Mouse (Mus musculus) thymus, adult 2 months (tissue): Measurements from ENCODE around the gene Mdfi.

ENCODE experiments used
- CTCF ChIP-seq: fragments of 200-500 bp; IDR thresholded peaks from 2 replicates; pipeline ENCODE4 v1.5.1; 2012; ENCODE audit warnings: mild to moderate bottlenecking, control low read depth, low read length, moderate library complexity, borderline replicate concordance; ENCODE audit not compliant: control insufficient read depth, poor library complexity, insufficient read depth; ENCODE audit errors: extremely low read depth
- POLR2A ChIP-seq: fragments of 200-500 bp; IDR thresholded peaks from 2 replicates; pipeline ENCODE4 v1.6.1; 2012; ENCODE audit warnings: mild to moderate bottlenecking, low read length, control low read depth, moderate library complexity; ENCODE audit not compliant: control insufficient read depth, poor library complexity, insufficient read depth; ENCODE audit errors: extremely low read depth

DNA sequence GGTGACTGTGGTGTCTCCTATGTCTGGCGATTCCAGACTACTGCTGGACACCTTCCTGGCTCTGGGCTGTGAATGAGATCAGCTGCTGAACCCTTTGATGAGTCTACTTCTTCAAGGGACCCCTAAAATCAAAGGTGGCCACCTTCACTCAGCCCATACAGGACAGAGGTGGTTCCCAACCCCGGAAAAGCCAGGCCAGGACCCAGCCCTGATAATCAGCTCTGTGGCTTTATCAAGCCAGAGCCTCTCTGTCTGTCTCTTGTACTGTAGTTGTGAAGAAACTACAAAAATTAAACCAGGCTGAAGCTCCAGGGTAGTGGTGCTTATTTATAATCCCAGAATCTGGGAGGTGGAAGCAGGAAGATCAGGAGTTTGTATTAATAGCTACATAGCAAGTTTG is 57.4 kb downstream of the Mdfi start:
- no peak for TF ChIP-seq CTCF
- no peak for TF ChIP-seq POLR2A
